Mouse (Mus musculus) cortical plate, adult 2 months (tissue): Measurements from ENCODE around the gene Aqr.

Experiments used
- CTCF ChIP-seq: fragments of 200-500 bp; IDR thresholded peaks from 2 replicates; pipeline ENCODE4 v1.5.1; 2011; ENCODE audit warnings: mild to moderate bottlenecking, control low read depth, low read length; ENCODE audit not compliant: insufficient read depth; ENCODE audit errors: extremely low read depth
- POLR2A ChIP-seq: fragments of 200-500 bp; IDR thresholded peaks from 2 replicates; pipeline ENCODE4 v1.6.1; 2011; ENCODE audit warnings: mild to moderate bottlenecking, low read length, control low read depth; ENCODE audit not compliant: insufficient read depth; ENCODE audit errors: extremely low read depth

DNA sequence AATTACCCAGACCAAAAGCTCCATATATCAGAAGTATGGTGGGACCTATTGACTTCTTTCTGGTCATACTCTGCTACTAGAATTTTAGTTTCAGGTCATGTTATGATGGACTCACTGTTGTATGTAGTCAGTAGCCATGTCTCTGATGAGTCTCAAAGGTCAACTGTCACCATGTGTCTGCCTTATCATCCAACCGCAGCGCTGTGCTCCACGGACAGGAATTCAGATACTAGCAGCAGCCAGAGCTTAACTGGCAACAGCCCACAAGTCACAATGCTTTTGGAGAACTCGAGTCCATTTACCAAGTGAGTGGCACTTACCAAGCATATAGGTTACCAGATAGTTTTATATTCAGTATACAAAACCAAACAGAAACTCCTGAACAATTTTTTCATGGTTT, 89.2 kb downstream of the Aqr start:
- no peak for TF ChIP-seq POLR2A
- no peak for TF ChIP-seq CTCF
